Mouse (Mus musculus): Measurements from ENCODE around the gene Zhx3.

DNA sequence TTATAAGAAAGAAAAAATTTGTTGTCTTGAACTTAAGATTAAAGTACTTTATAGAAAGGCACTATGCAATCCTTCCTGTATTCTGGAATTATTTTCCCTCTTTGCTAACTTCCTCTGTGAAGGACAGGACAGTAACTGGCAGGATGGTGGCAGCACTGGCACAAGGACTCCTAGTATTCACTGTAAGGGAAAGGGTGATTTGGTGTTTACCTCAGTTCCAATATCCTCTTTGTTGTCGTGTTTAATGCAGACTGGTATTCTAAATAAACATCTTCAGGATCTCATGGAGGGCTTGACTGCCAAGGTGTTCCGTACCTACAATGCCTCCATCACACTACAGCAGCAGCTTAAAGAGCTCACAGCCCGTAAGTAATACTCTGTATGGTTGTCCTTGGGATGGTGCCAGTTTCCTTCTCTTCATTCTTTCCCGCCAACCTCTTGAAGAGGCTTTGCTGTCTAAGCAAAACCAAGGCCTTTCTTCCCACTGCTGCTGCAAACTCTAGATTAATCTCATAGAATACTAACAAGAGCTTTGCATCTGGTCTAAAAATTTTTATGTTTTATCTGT is 157.3 kb downstream of the Zhx3 start:
- TF ChIP-seq ZNF384 (IDR thresholded peaks at IDR 0.05; ENCODE audit: low read depth, low read length) (no peak), CHD2 (IDR thresholded peaks at IDR 0.05; ENCODE audit: low read depth, low read length) (no peak), MAFK (IDR thresholded peaks at IDR 0.05; ENCODE audit: insufficient read depth, low read depth, low read length) (no peak)
